Mouse (Mus musculus) liver (tissue): Measurements from ENCODE around the gene Gata3.

Source experiments
- DNase-seq: peaks from one replicate; pipeline ENCODE4 v3.0.0-alpha.2; 2020; ENCODE audit warnings: mixed read lengths

Gata3 gene

GRCm38 (mm10) chr2:9889651-9890183, at the start of gene Gata3:
TSS of gene Gata3 (minus strand) at chr2:9890034.
- no peak for DNase-seq

GRCm38 (mm10) chr2:9939250-9939649, 49.4 kb upstream of the Gata3 start:
- no peak for DNase-seq

GRCm38 (mm10) chr2:9935965-9936364, 46.1 kb upstream of the Gata3 start:
- no peak for DNase-seq

- DNase-seq = no peak
These were observed 37.1 kb upstream of the Gata3 start for GRCm38 (mm10) chr2:9926905-9927283.

- DNase-seq = no peak
These were observed 36.5 kb upstream of the Gata3 start for GRCm38 (mm10) chr2:9926194-9926904.

GRCm38 (mm10) chr2:9918691-9919471, 29.0 kb upstream of the Gata3 start:
- peak; percentile 44 for DNase-seq

- DNase-seq = no peak
These were observed 27.8 kb upstream of the Gata3 start for GRCm38 (mm10) chr2:9917602-9918001.

GRCm38 (mm10) chr2:9905995-9906394, 16.2 kb upstream of the Gata3 start:
- DNase-seq = peak; percentile 38

GRCm38 (mm10) chr2:9903854-9904560, 14.2 kb upstream of the Gata3 start:
- DNase-seq = no peak

GRCm38 (mm10) chr2:9897846-9898245, 8.0 kb upstream of the Gata3 start:
- DNase-seq = no peak

GRCm38 (mm10) chr2:9896097-9896770, 6.4 kb upstream of the Gata3 start:
- no peak for DNase-seq

- no peak for DNase-seq
These were observed 5.2 kb upstream of the Gata3 start for GRCm38 (mm10) chr2:9894836-9895593.

- no peak for DNase-seq
These were observed 3.6 kb upstream of the Gata3 start for GRCm38 (mm10) chr2:9893272-9893953.

GRCm38 (mm10) chr2:9892541-9892940, 2.7 kb upstream of the Gata3 start:
- no peak for DNase-seq

- no peak for DNase-seq
These were observed 1.1 kb upstream of the Gata3 start for GRCm38 (mm10) chr2:9890906-9891305.

- no peak for DNase-seq
These were observed 417 bp upstream of the Gata3 start for GRCm38 (mm10) chr2:9890251-9890650.

- peak; percentile 34 for DNase-seq
These were observed 752 bp downstream of the Gata3 start, which contains the start of gene 9230102O04Rik for GRCm38 (mm10) chr2:9888913-9889650. TSS of gene 9230102O04Rik (minus strand) at chr2:9889540.

GRCm38 (mm10) chr2:9887636-9888035, 2.2 kb downstream of the Gata3 start:
- no peak for DNase-seq

- DNase-seq = no peak
These were observed 2.8 kb downstream of the Gata3 start for GRCm38 (mm10) chr2:9886921-9887610.

- no peak for DNase-seq
These were observed 3.8 kb downstream of the Gata3 start for GRCm38 (mm10) chr2:9886031-9886430.
